Mouse (Mus musculus) kidney, adult 2 months (tissue): ENCODE data around the gene Elp4. TPM values are rescaled to one million over a fixed set of nuclear protein-coding genes. Genes with fewer than 3 reads are reported as not detected.
A peak's percentile ranks its signal among the peaks of the same experiment; 100 is the strongest.

Source experiments
- DNase-seq: peaks from one replicate; pipeline ENCODE4 v3.0.0; 2021
- H3K27ac ChIP-seq: fragments of 200-500 bp; 2 replicates; pipeline ENCODE4 v1.5.1; 2012; ENCODE audit warnings: low read depth, low read length, control low read depth, inconsistent platforms; ENCODE audit not compliant: insufficient read depth
- H3K27me3 ChIP-seq: fragments of 200-500 bp; replicated peaks from 2 replicates; pipeline ENCODE4 v1.6.1; 2012; ENCODE audit warnings: mild to moderate bottlenecking, moderate library complexity, low read length, inconsistent platforms; ENCODE audit not compliant: control insufficient read depth, insufficient read depth
- H3K36me3 ChIP-seq: fragments of 200-500 bp; 2 replicates; pipeline ENCODE4 v1.6.1; 2012; ENCODE audit warnings: mild to moderate bottlenecking, moderate library complexity, low read length, inconsistent platforms; ENCODE audit not compliant: control insufficient read depth, insufficient read depth
- H3K4me1 ChIP-seq: fragments of 200-500 bp; 2 replicates; pipeline ENCODE4 v1.6.1; 2011; ENCODE audit warnings: low read length; ENCODE audit not compliant: control insufficient read depth, insufficient read depth
- H3K4me3 ChIP-seq: fragments of 200-500 bp; 2 replicates; pipeline ENCODE4 v1.5.1; 2011; ENCODE audit warnings: mild to moderate bottlenecking, low read depth, low read length, control low read depth; ENCODE audit not compliant: insufficient read depth
- CTCF ChIP-seq: fragments of 200-500 bp; conservative IDR thresholded peaks from 2 replicates; pipeline ENCODE4 v1.5.1; 2011; ENCODE audit warnings: low read depth, mild to moderate bottlenecking, control low read depth, low read length, moderate library complexity, mixed read lengths; ENCODE audit not compliant: insufficient read depth, insufficient read length
- POLR2A ChIP-seq: fragments of 200-500 bp; IDR thresholded peaks from one replicate; pipeline ENCODE4 v1.6.1; 2011; ENCODE audit warnings: low read depth, low read length, control low read depth
- WGBS: fragments of 180-500 bp; shearing (Covaris S2); methylation state at CpG from one replicate; pipeline ENCODE4 v1.1.7; 2018; 5-methylcytosine and 5-hydroxymethylcytosine counted together
- polyA plus RNA-seq: library from polyadenylated mRNA; depleted of rRNA; stranded (reverse); fragments of >200 nt; gene quantifications from 2 replicates; pipeline ENCODE4 v1.2.3, GENCODE M21; 2012

The Elp4 gene
- polyA plus RNA-seq, 1 experiment: 3.3 TPM

GRCm38 (mm10) chr2:105779320-105779891 lies 125.0 kb downstream of the Elp4 start:
- H3K4me3 ChIP-seq: no peak overlapping the region
- H3K27me3 ChIP-seq: no peaks in the 10 kb centered on the region
- DNase-seq: no peak
- H3K27ac ChIP-seq: no peak overlapping the region
- WGBS: 69% methylated on average over 6 of the region's 6 CpGs
- TF ChIP-seq POLR2A (no peak), CTCF (no peak)
- no peaks in the 10 kb centered on the region for H3K36me3 ChIP-seq
- no peaks in the 10 kb centered on the region for H3K4me1 ChIP-seq

DNA sequence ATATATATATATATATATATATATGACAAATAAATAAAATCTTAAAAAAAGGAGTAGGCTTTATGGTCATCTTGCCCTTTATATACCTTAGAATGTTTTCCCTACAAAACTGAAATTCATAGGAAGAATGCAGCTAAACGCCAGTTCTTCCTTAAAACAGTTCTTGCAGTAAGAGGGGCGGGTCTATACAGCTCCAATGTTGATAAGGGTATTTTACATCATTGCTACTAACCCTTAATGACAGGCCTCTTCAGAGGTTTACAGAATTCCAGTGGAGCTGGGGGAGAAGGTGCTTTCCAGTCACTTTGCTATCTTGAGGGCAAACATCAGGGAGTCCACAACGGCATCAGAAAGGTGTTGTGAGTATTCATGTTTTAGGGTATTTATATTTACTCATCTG lies 133.1 kb downstream of the Elp4 start:
- H3K27me3 ChIP-seq: no peaks in the 10 kb centered on the region
- peaks cover 1% of the 10 kb centered on the region for H3K36me3 ChIP-seq
- no peak for DNase-seq
- no peak for TF ChIP-seq CTCF
- TF ChIP-seq POLR2A: no peak
- WGBS: 95% methylated on average over 3 of the region's 3 CpGs
- no peak overlapping the region for H3K27ac ChIP-seq
- H3K4me1 ChIP-seq: no peaks in the 10 kb centered on the region
- H3K4me3 ChIP-seq: no peak overlapping the region

DNA sequence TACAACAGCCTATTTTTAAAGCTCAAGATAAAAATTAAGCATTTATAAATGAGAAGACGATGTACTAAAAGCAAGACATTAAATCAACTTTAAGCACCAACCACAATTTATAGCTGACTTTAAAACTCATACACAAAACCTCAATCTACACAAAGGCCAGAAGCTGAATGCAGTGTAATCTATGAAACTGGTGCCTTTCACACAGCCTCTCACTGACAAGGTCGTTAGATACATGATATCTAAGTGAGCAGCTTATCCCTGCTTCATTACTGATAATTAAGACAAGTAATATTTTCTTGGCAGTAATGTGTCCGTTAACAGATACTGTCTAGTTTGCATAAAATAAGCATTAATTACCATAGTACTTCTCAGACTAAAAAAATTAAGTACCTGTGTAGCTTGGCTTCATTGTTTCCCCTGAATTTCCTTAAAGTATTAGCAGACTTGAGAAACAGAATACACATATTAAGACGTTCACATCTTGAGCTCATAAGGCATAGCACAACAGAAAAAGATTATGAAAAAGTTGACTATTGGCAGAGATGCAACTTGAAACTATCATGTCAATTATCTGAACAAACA lies 134.5 kb downstream of the Elp4 start:
- no peak overlapping the region for H3K27ac ChIP-seq
- 71% methylated on average over 4 of the region's 4 CpGs for WGBS
- no peaks in the 10 kb centered on the region for H3K4me1 ChIP-seq
- TF ChIP-seq CTCF (no peak), POLR2A (no peak)
- H3K27me3 ChIP-seq: no peaks in the 10 kb centered on the region
- peaks cover 1% of the 10 kb centered on the region for H3K36me3 ChIP-seq
- no peak for DNase-seq
- H3K4me3 ChIP-seq: no peak overlapping the region

DNA sequence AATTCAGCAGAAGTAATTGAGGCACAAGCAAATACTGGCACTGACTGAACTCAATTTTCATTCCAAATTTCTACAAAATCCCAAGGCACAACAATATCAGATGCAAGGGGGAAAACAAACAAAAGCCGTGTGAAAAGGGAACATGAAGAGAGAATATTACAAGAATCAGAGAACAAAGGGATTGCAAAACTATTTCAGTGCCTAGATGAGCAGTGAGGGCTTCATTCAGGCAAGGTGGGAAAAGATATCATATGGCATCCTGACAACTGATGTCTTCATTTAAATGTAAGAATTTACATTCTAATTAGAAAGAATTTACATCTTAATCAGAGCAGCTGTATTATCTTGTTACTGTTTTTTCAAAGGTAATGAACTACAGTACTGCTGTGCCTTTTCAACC lies 150.9 kb downstream of the Elp4 start:
- H3K27me3 ChIP-seq: no peaks in the 10 kb centered on the region
- WGBS: 64% methylated on average over 1 of the region's 1 CpGs
- H3K36me3 ChIP-seq: no peaks in the 10 kb centered on the region
- peaks cover 4% of the 10 kb centered on the region; the same call in 1 of the 2 replicates for H3K4me1 ChIP-seq
- no peak for DNase-seq
- TF ChIP-seq POLR2A: no peak
- no peak for TF ChIP-seq CTCF
- no peak overlapping the region for H3K4me3 ChIP-seq
- H3K27ac ChIP-seq: no peak overlapping the region

- no peak for TF ChIP-seq POLR2A
- TF ChIP-seq CTCF: no peak
- DNase-seq: peak; percentile 55
- Histone ChIP-seq H3K4me3 (no peak overlapping the region), H3K36me3 (no peaks in the 10 kb centered on the region), H3K27me3 (no peaks in the 10 kb centered on the region), H3K27ac (no peak overlapping the region), H3K4me1 (peaks cover 4% of the 10 kb centered on the region; the same call in 1 of the 2 replicates)
- 62% methylated on average over 5 of the region's 5 CpGs for WGBS
Measured at GRCm38 (mm10) chr2:105749111-105749510, 155.3 kb downstream of the Elp4 start.

- DNase-seq: no peak
- WGBS: 82% methylated on average over 7 of the region's 7 CpGs
- no peaks in the 10 kb centered on the region for H3K36me3 ChIP-seq
Measured at GRCm38 (mm10) chr2:105746896-105747295, 157.5 kb downstream of the Elp4 start.

DNA sequence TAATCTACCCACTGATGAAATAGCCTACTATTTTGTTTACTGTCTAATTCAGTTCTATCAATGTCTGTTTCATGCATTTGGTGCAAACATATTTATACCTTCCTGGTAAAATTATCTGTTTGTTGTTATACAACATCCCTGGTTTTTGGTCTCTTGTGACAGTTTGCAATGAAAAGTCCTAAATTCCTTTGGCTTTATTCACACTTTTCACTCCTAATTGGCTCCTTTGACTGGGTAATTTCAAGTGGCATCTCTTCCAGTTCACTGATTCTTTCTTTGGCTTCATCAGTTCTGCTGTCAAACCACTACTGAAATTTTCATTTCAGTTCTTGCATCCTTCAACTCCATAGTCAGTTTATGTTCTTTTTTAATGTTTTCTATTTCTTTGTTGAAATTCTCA lies 168.2 kb downstream of the Elp4 start:
- Histone ChIP-seq H3K27me3 (no peaks in the 10 kb centered on the region), H3K36me3 (no peaks in the 10 kb centered on the region), H3K4me3 (no peak overlapping the region), H3K27ac (no peak overlapping the region), H3K4me1 (no peaks in the 10 kb centered on the region)
- DNase-seq: no peak
- TF ChIP-seq CTCF (no peak), POLR2A (no peak)

More at GRCm38 (mm10) chr2:105746896-105747295, 157.5 kb downstream of the Elp4 start:
- Histone ChIP-seq H3K27ac (no peak overlapping the region), H3K4me1 (peaks cover 4% of the 10 kb centered on the region; the same call in 1 of the 2 replicates), H3K27me3 (no peaks in the 10 kb centered on the region), H3K4me3 (no peak overlapping the region)
- no peak for TF ChIP-seq POLR2A
- no peak for TF ChIP-seq CTCF
